Mouse (Mus musculus) small intestine, adult 2 months (tissue): ENCODE data around the gene Ccdc62.

Source experiments
- CTCF ChIP-seq: fragments of 200-500 bp; IDR thresholded peaks from 2 replicates; pipeline ENCODE4 v1.5.1; 2012; ENCODE audit warnings: low read depth, mild to moderate bottlenecking, control low read depth, inconsistent platforms, low read length, moderate library complexity, mixed read lengths; ENCODE audit not compliant: insufficient replicate concordance, insufficient read length; ENCODE audit errors: extremely low read depth
- POLR2A ChIP-seq: fragments of 200-500 bp; IDR thresholded peaks from 2 replicates; pipeline ENCODE4 v1.6.1; 2012; ENCODE audit warnings: low read depth, mild to moderate bottlenecking, control low read depth, inconsistent platforms, low read length, moderate library complexity

GRCm38 (mm10) chr5:123989941-123990885, 59.7 kb downstream of the Ccdc62 start:
- TF ChIP-seq CTCF (no peak), POLR2A (no peak)
